Mouse (Mus musculus) activated CD4-positive, CD25-positive, alpha-beta regulatory T cell, adult 4 months (primary cell): ENCODE results near the gene Grin1. TPM values are rescaled to one million over a fixed set of nuclear protein-coding genes. Genes with fewer than 3 reads are reported as not detected.

Experiments
- ATAC-seq: one replicate; pipeline ENCODE4 v1.8.0; 2017
- polyA plus RNA-seq, 2 experiments: library from polyadenylated mRNA; unstranded; fragments of 100-300 nt; shearing (Covaris generic); gene quantifications; one replicate each; pipeline ENCODE4 v1.2.1; 2017

Grin1 gene
- polyA plus RNA-seq, 2 experiments from 2014 or later: not detected

- no peak for ATAC-seq
Measured at GRCm38 (mm10) chr2:25311491-25311891, 7.5 kb downstream of the Grin1 start.

- ATAC-seq: no peak
Measured at GRCm38 (mm10) chr2:25310969-25311368, 8.0 kb downstream of the Grin1 start.

- no peak for ATAC-seq
Measured at GRCm38 (mm10) chr2:25310180-25310579, 8.8 kb downstream of the Grin1 start.

GRCm38 (mm10) chr2:25305587-25306359 is 13.2 kb downstream of the Grin1 start:
- no peak for ATAC-seq

- peak; percentile 61 for ATAC-seq
Measured at GRCm38 (mm10) chr2:25304657-25305541, 14.1 kb downstream of the Grin1 start.

GRCm38 (mm10) chr2:25303931-25304656 is 14.9 kb downstream of the Grin1 start:
- no peak for ATAC-seq

GRCm38 (mm10) chr2:25303452-25303851 is 15.5 kb downstream of the Grin1 start:
- ATAC-seq: no peak

GRCm38 (mm10) chr2:25298046-25298445 is 20.9 kb downstream of the Grin1 start:
- ATAC-seq: no peak

GRCm38 (mm10) chr2:25297093-25297492 is 21.9 kb downstream of the Grin1 start:
- no peak for ATAC-seq

GRCm38 (mm10) chr2:25293706-25294105 is 25.3 kb downstream of the Grin1 start:
- no peak for ATAC-seq

- ATAC-seq: no peak
Measured at GRCm38 (mm10) chr2:25292856-25293255, 26.1 kb downstream of the Grin1 start.

- ATAC-seq: no peak
Measured at GRCm38 (mm10) chr2:25292054-25292544, 26.9 kb downstream of the Grin1 start.

GRCm38 (mm10) chr2:25291184-25292053 is 27.6 kb downstream of the Grin1 start:
- no peak for ATAC-seq

- ATAC-seq: no peak
Measured at GRCm38 (mm10) chr2:25290816-25291130, 28.2 kb downstream of the Grin1 start.

GRCm38 (mm10) chr2:25290101-25290815 is 28.7 kb downstream of the Grin1 start:
- no peak for ATAC-seq

- no peak for ATAC-seq
Measured at GRCm38 (mm10) chr2:25289651-25290050, 29.3 kb downstream of the Grin1 start, which contains the start of gene Lrrc26. Gene Lrrc26, plus strand, starts transcription at chr2:25289915.

GRCm38 (mm10) chr2:25288734-25289345 is 30.1 kb downstream of the Grin1 start:
- no peak for ATAC-seq

- no peak for ATAC-seq
Measured at GRCm38 (mm10) chr2:25287927-25288649, 30.9 kb downstream of the Grin1 start, which contains the start of gene Tmem210. Gene Tmem210, plus strand, starts transcription at chr2:25288145.

- ATAC-seq: no peak
Measured at GRCm38 (mm10) chr2:25286837-25287636, 31.9 kb downstream of the Grin1 start.
